Mouse (Mus musculus): ENCODE data around the gene Tbcel.
A peak's percentile ranks its signal among the peaks of the same experiment; 100 is the strongest.

The Tbcel gene

DNA sequence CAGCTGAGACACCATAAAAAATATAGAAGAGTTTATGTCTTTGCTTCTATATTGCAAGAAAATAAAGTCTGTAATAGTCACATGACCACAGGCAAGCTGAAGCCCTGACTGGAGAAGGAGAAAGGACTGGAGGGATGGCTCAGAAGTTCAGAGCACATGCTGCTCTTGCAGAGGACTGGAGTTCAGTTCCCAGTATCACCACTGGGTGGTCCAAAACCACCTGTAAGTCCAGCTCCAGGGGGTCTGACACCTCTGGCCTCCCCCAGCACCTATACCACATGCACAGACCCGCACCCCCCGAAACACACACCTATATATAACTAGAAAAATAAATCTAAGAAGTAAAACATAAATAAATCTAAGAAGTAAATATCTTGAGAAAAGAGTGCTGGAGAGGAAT, 75.5 kb downstream of the Tbcel start:
- no peak for DNase-seq

DNA sequence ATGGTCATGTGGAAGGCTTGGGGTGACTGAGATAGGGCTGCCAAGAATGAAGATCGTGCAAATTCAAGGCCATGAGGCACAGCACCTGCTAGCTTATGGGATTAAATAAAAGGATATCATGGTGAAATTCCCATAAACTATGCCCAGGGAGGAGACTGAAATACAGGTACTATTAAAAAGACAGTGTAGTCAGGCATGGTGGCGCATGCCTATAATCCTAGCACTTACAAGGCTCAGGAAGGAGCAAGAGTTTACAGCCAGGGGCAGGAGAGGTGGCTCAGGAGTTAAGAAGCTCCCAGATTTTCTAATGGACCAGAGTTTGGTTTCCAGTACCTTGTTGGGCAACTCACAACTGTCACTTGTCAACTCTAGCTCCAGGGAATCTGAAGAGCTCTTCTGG, 76.0 kb downstream of the Tbcel start:
- no peak for DNase-seq

DNA sequence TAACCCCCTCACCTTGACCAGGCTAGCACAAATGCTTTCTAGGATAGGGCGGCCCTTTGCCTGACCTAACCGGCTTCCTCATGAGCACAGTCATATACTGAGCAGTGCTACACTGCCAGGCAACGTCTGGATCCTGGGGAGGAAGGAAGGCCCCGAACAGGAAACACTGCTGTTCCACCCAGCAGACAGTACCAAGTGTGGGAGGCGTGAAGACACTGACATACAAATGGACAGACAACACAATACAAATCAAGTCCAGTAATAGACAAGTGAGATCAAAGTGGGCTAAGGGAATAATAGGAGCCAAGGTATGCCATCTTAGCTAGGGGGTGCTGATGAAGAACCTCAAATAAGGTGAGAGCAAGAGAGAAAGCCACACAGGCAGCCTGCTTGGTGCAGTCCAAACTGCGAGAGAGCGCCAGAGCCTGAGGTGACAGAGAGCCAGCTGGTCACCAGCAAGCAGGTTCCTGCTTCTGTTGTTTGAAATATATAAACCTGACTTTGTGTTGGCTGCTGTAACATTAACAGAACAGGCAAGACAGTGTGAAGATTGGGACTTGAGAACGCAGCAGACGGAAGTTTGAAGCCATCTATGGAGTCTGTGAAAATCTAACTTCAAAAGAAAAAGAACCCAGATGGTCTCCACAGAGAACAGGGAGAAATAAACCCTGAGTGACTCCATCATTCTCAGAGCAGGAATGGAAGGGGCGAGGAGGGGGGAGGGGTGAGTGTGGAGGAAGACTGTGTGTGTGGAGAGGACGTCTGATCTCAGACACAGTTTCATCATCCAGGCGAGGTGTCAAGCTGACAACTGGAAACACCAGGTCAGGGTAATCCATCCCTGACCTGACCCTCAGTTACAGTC, 79.3 kb downstream of the Tbcel start:
- DNase-seq = peak; percentile 25

DNA sequence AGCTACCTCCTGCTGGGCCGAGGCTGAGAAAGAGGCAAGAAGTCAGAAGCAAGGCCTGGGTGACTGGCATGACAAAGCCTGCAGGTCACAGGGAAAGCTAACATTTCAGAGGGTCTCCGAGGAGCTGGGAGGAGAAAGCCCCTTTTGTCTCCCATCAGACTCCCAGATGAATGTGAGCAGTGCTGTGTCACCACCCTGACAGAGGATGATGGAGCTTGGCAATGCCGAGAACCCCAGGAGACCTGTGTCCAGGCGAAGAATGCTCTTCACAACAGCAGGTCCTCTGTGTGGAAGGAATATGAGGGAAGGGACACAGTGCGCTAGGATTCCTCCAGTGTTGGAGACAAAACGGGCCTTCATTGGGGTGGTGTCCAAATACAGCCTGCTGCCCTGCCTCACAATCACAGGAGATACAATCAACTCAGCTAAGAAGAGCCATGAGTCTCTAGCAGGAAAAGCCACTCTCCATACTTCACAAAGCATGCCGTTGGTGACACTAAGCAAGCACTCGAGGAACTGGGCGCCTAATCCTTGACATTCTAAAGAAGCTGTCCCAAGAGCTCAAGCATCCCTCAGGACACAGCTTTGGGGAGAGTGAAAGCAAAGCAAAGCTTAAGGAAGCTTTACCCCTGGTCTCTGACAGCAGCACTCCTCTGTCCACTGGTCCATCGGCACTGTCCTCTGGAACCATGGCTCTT, 80.8 kb downstream of the Tbcel start:
- DNase-seq = no peak

DNA sequence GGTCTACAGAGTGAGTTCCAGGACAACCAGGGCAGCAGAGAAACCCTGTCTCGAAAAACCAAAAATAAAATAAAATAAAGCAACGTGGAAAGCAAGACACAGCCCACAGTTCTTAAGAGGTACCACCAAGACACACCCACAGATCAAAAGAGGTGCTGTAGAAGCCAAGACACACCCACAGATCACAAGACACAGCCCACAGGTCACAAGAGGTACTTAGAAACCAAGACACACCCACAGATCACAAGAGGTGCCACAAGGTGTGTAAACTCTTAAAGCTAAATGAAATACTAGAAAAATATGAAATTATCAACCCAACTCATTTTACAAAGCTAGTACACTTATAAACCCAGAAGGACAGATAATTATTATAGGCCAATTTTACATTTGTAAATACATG, 84.0 kb downstream of the Tbcel start:
- no peak for DNase-seq

DNA sequence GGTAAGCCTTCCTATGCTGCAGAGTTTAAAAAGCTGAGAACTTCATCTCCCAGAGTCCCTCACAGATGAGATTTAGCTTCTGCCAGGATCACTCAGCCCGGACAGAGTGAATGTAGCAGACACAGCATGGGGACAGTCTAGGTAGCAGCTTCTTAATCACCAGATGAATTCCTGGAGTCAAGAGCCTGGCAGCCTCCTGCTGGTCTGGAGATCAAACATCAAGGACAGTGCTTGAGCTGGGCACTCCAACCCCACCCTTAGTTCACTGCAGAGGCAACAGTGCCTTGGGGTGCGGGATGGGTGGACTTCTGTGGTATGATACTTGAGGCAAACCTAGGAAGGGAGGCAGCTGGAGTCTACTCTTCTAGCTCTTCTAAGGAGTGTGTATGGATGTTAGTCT, 87.9 kb downstream of the Tbcel start:
- no peak for DNase-seq

DNA sequence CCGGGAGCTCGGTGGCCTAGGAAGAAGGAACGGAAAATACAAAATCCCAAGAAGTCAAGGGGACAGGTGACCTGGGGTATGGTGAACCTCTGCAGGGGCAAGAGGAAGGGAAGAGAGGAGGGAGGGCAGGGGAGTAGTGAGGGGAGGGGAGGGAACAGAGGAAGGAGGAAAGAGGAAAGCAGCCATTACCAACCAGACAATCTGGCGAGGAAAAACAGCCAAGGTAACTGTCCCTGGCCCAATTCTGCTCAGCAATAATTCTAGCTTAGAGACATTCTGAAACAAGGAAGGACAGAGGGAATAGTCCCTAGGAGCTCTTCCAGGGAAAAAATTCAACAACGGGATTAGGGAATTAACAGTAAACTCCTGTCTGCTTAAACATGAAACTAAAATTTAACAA, 88.8 kb downstream of the Tbcel start:
- DNase-seq = no peak

DNA sequence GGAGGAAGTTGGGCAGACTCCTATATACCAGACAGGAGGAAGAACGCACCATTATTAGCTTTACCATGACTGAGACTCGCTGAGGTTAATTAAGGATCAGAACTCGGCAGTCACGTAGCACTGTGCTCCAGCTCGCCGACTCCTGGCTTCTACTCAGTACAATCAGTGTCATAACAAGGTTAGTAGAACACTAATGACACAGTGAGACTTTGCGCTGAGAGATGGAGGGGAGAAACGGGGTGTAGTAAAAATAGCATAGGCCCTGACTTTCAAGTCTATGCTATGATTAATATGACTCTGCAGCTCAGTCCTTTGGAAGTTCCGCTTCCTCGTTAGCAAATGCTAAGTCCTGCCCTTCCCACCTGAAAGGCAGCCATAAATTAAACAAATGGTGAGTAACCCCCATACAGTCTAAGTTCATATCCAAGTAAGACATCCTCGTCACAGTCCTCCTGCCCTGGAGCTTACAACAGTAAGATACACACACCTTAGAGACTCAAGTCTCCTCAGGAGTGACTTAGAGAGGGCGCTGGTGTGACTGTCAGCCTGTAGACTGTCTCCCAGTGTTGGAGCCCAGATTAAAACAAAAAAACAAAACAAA, 90.2 kb downstream of the Tbcel start:
- DNase-seq = no peak

DNA sequence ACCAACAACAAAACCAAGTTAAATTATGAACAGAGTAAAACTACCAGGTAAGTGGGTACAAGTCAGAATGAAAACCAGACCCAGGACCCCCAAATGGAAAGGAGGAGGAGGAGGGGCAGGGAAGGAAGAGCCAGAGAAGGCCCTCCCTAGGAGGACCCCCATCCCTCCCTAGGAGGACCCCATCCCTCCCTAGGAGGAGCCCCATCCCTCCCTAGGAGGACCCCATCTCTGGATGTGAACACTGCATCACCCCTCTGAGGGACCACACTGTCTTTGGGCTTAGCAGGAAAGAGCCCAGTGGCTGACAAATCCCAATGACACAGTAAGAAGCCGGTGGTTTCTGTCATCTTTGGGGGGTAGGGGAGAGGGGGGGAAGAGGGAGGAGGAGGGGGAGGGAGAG, 92.4 kb downstream of the Tbcel start:
- DNase-seq = no peak

DNA sequence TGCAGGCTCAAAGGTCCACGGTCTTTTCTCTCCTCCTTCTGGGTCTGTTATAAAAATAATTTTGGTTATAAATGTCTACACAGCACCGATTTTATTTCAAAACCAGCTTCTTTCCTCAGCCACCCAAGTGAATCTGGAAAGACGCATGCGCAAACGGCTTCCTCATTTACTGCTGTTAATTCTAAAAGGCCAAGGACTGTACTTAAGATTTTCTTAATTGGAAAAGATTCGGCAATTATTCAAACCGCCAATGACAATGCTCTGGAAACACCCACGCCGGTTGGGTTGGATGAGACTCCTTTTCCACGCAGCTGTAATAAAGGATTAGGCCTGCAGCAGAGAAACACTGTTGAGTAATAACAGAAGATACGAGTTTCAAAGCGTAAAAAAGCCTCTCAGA, 94.3 kb downstream of the Tbcel start:
- no peak for DNase-seq

DNA sequence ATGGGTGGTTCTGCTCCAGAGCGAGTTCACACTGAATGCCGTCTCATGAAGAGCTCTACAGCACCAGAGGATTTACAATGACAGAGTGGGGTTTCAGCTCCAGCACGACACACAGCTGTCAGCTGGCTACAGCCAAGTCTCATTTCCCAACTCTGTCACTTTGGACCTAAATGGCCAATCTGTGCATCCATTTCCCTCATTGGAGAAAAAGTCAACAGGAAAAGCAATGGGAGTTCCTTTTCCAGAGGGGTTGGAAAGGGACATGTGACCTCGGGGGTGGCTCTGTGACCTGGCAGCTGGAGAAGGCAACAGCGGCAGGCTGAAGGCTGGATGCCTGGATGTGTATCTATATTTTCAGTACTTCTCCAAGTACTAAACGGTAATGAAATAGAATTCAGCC, 96.3 kb downstream of the Tbcel start:
- no peak for DNase-seq

DNA sequence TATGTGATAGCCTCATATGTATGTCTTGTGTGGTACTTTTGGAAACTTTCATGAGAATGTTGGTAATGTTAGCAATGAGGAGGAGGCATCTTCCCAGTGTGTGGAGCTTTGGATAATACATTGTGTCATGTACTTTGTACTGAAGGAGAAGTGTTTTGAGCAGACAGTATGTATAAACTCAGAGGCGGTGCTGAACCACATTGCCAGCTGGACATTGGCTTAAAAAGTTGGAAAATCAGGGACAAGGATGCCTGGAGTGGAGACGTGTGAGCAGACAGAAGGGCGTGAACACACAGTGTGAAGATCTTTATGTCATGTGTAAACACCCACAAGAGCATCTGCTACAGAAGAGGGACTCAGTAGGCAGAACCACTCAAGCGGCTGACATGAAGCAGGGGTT, 101.9 kb downstream of the Tbcel start:
- DNase-seq = no peak

DNA sequence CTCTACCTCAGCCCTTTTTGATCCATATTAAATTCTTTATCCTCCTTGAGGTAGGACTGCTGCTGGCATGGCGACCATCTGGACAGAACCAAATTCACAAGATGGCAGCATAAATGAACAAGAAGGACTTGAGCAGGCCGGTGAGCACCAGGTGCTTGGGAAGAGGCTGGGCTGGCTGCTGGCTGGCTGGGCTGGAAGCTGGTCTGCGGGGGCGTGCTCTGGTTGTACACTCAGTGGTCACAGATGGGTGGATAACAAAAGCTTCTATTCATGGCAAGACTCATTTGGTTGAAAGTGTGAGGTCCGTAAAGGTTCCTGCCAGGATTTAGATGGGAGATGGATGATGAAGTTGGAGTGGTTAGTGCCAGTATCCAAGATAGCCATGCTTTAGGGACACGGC, 106.1 kb downstream of the Tbcel start:
- DNase-seq = no peak

DNA sequence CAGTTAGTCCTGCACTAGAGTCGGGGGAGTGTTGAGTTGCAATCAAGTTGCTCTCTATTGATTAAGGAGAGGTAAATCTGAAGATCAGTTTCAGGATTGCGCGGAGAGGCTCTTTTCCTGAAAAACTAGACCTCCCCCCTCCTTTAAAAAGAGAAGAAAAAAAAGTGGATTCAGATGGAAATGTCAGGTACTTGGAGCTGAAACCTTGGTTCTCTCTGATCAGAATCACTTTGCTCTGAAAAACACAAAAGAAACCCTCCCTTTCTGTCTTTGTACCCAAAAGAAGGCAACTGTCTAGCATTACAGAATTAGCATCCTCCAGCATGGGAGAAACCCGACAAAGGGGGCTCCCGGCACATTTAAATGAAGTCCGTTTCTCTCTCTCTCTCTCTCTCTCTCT, 107.8 kb downstream of the Tbcel start, which contains the start of gene Tecta:
TSS of gene Tecta (minus strand) at position 101 of the 400 bp plus-strand sequence.
- no peak for DNase-seq

DNA sequence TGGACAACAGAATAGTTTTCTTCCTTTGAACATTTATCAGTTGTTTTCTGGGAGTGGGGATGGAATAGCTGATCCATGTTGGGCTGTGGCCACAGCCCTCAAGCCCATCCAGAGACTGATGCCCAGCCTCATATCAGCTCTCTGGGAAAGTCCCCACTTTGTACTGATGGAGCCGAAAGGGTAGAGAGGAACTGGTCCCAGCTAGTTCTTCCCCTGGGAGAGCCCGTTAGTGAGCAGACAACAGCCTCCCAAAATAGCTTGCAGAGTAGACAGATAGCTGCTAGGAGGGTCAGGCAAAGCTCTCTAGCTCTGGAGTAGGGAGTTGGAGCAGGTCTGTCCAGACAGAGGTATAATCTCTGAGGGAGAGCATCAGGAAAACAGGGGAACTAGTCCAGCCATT, 111.5 kb downstream of the Tbcel start:
- DNase-seq = no peak

DNA sequence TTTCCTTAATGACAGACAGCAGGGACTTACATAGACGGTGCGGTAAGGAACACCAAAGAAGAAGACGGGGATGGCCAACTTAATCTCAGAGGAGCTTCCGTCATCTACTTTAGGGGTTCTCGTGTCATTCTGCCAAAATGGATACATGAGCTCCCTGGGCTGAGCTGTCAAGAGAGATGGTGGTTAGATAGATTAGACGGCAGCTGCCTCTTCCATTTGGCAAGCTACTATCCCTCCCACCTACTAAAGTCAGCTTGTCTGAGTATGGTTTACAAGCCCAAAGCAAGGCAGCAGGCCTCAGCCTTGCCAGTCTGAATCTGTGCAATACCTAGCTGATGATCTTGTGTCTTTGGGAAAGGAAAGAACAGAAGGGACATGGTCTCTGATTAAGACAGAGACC, 112.7 kb downstream of the Tbcel start:
- DNase-seq = no peak

DNA sequence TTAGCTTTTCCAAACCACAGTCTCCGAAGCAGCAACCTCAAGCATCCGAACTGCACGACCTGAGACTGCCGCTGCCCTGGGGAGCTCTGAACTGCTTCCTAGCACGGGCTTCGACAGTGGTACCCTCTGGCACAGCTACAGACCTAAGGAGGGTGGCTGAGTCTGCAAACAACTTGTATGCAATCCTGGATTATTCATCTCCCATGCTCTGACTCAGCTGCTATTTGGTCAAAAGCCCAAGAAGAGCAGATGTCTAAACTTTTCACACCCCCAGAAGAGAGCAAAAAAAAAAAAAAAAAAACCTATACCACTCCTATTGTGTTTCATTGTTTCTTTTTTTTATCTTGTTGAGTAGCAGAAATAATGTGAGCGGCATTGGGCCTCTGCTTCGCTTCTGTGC, 113.3 kb downstream of the Tbcel start:
- no peak for DNase-seq

DNA sequence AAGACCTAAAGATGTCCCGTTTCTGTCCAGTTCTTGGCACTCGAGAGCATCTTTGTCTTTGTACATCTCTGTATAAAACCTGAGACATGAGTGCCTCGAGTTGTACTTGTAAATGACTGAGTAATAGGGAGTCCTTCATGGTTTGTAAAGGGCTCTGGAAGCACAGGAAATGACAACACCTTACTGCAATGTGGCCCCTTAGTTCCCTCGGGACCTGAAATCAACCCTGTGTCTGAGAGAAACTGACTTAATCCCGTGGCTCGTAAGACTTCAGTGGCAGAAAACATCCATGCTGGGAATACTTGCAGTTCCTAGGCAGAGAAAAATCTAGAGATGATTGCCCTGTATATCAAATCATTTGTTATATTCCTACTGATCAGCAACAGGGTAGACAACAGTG, 114.7 kb downstream of the Tbcel start:
- no peak for DNase-seq

DNA sequence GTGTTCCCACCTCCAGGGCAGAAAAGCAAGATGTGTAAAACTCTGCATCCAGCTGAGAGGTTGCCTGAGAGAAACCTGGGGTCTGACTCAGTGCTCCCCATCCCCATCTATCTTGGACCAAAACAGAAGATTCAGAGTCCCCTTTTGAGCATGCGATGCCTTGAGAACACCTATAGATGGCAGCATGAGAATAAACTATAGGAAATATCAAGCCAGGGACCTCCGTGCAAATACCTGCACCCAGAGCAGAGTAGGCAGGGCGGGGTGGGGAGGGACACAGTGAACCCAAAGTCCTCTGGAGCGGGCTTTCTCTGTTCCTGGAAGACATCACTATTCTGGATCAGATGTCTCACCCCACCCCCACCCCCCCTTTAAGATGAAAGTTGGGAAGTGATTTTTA, 119.1 kb downstream of the Tbcel start:
- DNase-seq = no peak

DNA sequence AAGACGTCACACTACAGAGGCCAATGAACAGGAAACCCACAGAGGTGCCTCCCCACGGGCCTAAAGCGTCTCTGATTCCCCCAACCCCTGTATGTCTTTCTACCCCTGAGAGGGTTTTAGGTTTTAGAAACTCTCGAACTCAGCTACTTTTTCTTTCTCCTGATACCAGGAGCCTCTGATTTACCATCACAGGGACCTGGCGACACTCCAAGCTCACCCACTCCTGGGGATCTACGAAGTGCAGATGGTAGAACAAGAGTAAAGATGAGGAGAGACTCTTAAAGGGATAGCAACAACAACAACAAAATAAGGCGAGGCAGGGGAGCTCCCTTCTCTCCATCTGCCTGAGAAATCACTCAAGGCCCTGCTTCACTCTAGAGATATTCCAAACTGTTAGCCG, 120.6 kb downstream of the Tbcel start:
- peak; percentile 38 for DNase-seq

DNA sequence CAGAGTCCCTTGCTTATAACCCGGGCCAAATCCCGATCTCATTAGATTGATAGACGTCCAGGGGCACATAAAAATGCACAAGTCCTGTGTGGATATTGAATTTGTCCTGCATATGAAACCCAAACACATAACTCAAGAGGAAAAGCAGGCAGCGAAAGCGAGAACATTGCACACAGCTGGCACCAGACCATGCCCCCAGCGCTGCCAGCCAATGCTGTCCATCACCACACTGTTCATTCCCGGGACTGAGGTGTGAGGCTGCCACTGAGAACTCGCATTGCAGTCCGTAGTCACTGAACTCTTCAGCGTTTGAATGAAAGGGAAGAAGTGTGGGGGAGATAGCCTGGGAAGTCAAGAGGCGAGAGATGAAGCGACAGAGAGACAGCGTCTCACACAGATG, 122.0 kb downstream of the Tbcel start:
- DNase-seq = peak; percentile 34

DNA sequence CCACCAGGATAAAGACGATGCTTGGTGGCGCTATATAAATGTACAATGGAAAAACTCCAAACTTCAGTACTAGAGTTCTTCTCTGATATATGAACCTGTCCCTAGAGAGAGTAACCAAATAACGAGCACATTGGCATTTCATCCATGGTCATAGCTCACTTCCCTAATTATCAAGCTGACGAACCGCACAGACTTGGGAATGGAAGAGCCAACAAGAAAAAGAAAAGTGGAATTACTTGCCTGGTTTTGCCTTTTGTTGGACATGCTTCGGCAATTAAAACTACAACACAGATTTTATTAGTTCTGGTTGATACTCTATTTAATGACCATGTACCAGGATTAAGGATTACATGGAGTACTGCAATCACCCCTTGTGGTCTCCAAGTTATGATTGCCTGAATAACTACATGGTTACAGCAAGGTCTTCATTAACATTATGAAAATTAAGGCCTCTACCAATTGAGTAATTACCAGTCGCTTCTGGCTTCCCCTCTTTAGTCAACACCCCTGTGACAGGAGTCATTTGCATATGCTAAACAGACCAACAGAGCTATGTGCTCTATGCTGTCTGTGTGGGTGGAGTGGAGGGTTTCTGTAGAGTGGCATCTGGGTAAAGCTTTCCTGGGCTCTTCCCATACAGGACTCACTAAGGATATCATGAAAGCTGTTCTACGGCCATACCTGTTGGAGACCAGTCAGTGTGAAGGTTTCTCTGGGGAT, 124.8 kb downstream of the Tbcel start:
- no peak for DNase-seq

DNA sequence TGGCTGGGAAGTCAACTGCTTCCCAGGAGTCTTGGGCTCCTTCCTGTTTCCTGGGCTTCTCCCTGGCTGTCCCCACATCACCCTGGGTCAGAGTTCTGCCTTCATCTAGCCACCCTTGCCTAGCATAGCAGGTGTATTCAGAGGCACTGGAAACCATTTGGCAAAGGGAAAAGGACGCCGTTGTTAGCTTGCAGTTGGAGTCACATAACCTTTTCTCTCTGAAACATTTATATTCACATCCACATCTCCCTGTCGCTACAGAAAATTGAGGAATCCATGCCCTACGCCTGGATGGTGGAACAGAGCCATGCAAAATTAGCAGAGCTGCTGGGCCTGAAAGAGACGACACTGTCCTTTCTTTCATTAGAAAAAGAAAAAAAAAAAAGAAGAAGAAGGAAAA, 125.5 kb downstream of the Tbcel start:
- DNase-seq = no peak

All from right cerebral cortex, postnatal 4 days (tissue).